Mouse (Mus musculus) CH12.LX (cell line): ENCODE measurements around the gene Slco4a1.

Experiments
- CTCF ChIP-seq, 2 experiments: IDR thresholded peaks in 1 of 2; conservative IDR thresholded peaks in 1 of 2; 2 replicates each; pipeline ENCODE4 v1.5.1; 2011 to 2012; ENCODE audit warnings: low read depth in 2 of 2, low read length in 2 of 2, improper control_type of control experiment in 1 of 2, inconsistent platforms in 1 of 2, mild to moderate bottlenecking in 1 of 2, moderate library complexity in 1 of 2
- MAX ChIP-seq: IDR thresholded peaks from 2 replicates; pipeline ENCODE4 v1.6.1; 2011; ENCODE audit warnings: low read length, improper control_type of control experiment
- MXI1 ChIP-seq: IDR thresholded peaks from 2 replicates; pipeline ENCODE4 v1.6.1; 2011; ENCODE audit warnings: mild to moderate bottlenecking, low read depth, low read length, improper control_type of control experiment
- MYC ChIP-seq: IDR thresholded peaks from 2 replicates; pipeline ENCODE4 v1.6.1; 2011; ENCODE audit warnings: low read depth, mild to moderate bottlenecking, improper control_type of control experiment, low read length
- POLR2A ChIP-seq: IDR thresholded peaks from 2 replicates; pipeline ENCODE4 v1.6.1; 2011; ENCODE audit warnings: low read depth, mild to moderate bottlenecking, improper control_type of control experiment, low read length
- RAD21 ChIP-seq: IDR thresholded peaks from 2 replicates; pipeline ENCODE4 v1.6.1; 2011; ENCODE audit warnings: low read depth, mild to moderate bottlenecking, low read length, improper control_type of control experiment, moderate library complexity
- TCF12 ChIP-seq: IDR thresholded peaks from 2 replicates; pipeline ENCODE4 v1.6.1; 2014; ENCODE audit warnings: low read depth, mild to moderate bottlenecking, inconsistent platforms, low read length, improper control_type of control experiment

- no peak for TF ChIP-seq POLR2A
- TF ChIP-seq CTCF (conservative IDR thresholded peaks at IDR 0.05 in 1 of 2, IDR thresholded peaks at IDR 0.05 in 1 of 2; ENCODE audit: low read depth in 2 of 2, low read length in 2 of 2) = no peak
- TF ChIP-seq RAD21 = no peak
- no peak for TF ChIP-seq TCF12
- no peak for TF ChIP-seq MXI1
- no peak for TF ChIP-seq MYC
- TF ChIP-seq MAX = no peak
Measured at GRCm38 (mm10) chr2:180420641-180421040, 35.4 kb upstream of the Slco4a1 start.
